Mouse (Mus musculus): ENCODE measurements around the gene Nkpd1.

Gene Nkpd1

DNA sequence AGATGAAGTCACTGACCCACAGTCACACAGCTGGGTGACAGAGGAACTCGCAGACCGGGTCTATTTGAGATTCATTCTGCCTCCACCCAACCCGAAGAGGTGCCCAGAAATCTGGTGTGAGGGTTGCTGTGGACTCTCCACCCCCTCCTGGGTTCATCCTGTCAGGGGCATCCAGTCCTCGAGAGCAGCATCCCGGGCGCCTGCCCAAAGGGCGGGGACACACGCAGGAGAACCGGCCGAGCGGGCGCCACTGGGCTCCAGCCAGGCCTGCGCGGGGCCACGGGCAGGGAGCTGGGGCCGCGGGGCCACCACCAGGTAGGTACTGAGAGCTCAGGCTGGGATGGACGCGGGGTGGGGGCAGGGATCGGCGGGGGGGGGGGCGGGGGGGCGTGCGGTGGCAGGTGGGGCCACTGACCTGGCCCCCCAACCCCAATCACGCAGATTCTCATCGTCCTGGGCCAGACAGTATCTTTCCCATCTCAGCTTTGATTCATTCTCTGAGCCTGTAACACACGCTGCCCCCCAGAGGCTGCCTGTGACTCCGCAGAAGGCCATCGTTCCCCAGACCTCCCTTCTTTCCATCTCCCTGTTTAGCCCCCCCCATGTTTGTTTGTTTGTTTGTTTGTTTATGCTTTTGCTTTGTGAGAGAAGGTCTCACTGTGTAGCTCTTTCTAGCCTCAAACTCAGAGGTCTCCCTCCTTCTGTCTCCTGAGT is at the start of gene Nkpd1:
Nkpd1 (plus strand) TSS at position 187 of the 714 bp plus-strand sequence.
- peak in 1 of 2 experiments; percentile 44 for DNase-seq (ENCODE audit: low spot score in 2 of 2)

DNA sequence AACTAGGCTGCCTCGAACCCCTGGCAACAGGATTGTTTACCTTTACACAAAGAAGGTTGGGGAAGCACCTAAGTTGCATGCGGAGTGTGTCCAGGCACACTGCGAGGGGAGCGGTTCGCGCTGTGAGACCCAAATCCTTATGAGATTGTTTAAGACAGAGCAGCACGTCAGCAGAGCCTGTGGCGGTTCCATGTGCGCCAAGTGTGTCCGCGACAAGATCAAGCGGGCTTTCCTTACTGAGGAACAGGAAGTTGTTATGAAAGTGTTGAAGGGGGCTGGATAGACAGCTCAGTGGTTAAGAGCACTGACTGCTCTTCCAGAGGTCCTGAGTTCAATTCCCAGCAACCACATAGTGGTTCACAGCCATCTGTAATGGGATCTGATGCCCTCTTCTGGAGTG is 49.4 kb upstream of the Nkpd1 start:
- DNase-seq (ENCODE audit: low spot score in 2 of 2) = no peak

DNA sequence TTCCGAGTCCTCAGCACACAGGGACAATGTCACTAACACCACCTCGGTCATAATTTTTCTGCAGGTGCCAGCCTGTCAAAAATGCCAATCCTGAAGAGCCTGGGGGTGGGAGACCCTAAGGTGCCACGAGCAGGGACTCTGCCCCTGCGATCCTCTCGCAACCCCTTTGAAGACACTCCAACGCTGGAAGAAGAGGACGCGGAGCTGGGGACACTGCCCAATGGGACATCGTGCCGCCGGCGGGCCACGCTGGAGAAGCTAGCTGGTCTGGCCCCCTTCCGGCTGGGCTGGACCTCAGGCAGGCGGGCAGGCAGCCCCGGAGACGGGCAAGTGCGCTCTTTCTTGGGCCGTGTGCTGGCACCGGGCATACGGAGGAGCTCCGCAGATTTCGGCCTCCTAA is 48.2 kb upstream of the Nkpd1 start:
- DNase-seq (ENCODE audit: low spot score in 2 of 2) = no peak

DNA sequence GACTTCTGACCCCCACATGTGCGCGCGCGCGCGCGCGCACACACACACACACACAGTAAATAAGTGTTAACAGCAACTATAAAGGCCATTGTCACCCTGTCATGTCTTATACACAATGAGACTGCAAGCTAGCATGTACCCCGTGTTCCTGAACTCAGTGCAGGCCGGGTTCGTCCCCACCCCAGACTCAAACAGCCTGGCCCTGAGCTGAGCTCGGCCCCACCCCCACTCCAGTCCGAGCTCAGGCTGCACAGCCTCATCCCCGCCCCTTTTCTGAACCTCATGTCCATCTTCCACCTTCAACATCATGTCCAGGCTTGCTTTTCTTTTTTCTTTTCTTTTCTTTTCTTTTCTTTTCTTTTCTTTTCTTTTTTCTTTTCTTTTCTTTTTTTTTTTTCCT is 47.3 kb upstream of the Nkpd1 start:
- no peak for DNase-seq (ENCODE audit: low spot score in 2 of 2)

DNA sequence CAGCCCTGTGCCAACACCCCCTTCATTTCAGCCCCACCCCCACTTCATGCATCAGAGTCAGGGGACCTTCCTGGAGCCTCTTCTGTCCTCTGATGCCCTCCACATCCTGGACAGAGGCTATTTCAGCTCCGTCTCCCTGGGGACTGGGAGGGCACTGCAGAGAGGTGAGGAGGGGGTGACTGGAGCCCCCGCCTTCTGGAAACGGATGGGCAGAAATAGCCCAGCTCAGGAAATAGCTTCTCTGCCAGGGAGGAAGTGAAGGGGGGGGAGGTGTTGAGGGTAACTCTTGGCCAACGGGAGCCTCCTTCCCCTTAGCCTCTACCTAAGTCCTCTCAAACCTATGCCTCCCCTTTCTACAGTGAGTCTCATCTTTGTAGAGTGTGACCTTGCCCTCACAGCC is 45.2 kb upstream of the Nkpd1 start:
- DNase-seq (ENCODE audit: low spot score in 2 of 2) = peak in 1 of 2 experiments; percentile 51

DNA sequence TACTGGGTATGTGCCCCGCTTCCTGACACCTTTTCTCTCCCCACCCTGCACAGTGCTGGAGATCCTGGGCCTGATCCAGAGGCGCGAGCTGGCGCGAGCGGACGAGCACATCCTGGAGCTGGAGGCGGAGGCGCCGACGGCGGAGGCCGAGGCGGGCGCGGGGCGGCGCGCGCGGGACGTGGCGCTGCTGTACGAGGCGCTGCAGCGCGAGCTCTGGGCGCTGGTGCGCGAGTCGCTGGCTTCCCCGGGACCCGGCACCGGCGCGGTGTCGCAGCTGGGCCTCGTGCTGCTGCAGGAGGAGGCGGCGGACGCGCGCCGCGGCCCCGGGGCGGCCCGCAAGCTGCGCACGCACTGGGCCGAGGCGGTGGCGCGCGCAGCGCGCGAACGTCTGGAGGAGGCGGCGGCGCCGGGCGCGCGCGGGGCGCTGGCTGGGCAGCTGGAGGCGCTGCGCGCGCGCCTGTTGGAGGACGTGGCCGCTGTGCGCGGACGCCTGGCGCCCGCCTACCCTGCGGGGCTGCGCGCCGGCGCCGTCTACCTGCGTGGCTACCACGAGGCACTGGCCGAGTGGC is 43.7 kb upstream of the Nkpd1 start:
- peak; percentile 89 to 91 for DNase-seq (ENCODE audit: low spot score in 2 of 2)

DNA sequence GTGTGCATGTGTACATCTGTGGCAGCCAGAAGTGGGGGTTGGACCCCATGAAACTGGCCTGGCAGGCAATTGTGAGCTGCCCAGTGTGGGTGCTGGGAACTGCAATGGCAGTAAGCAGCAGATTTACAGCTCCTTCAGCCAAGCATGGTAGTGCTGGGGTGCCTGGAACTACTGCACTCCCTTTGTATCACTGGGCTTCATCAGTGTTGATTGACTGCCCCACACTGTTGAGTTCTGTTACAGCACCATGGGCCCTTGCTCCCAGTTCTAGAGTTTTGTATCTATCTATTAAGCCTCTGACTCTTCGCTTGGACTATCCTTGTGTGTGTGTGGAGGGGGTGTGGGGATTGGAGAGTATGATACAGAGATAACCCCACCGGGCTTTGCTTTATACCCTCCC is 40.6 kb upstream of the Nkpd1 start:
- no peak for DNase-seq (ENCODE audit: low spot score in 2 of 2)

DNA sequence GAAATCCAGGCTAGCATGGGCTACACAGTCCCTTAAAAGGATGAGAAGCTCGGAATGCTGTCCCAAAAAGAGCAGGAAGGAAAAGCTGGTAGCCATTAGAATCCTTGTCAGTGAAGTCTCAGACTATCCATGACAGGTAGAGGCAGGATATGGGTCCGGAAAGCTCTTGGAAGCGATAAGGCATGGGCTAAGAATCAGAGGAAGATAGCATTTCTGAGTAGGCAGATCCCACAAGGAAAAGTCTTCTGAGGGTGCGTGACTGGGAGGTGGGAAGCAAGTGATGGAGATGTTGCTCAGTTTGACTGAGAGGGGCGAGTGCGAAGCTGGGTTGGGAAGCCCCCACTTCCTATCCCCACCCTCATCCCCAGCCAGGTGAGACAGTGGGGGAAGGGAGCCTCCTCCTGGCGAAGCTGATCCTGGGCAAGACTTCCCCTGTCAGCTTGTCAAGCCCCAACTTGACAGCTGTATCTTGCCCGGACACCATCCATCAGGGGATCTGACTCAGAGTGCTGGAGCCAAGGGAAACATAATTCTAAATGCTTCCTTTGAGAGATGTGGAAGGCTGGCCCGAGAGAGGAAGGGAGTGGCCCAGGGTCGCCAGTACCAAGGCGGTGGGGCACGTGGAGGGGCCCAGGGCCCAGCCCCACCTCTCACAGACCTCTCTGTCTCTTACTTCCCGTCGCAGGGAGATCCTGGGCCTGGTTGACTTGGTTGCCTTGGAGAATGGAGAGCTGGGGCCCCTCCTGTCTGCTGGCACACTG is 39.8 kb upstream of the Nkpd1 start:
- no peak for DNase-seq (ENCODE audit: low spot score in 2 of 2)

DNA sequence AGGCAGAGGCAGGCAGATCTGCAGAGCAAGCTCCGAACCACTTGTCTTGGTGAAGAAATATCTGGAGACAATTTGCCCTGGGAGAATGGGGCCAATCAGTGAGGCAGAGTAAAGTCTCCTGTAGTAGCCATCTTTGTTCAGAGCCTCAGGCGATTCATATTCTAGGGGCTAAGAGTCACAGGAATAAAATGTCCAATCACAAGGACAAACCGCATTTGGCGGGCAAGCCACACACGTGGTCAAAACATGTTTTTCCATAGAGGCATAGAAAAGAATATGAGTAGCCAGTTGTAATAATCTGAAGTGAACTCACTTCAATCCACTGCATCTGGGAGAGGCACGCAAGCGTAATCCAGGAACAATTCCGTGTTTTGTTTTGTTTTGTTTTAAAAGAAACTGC is 34.4 kb upstream of the Nkpd1 start:
- no peak for DNase-seq (ENCODE audit: low spot score in 2 of 2)

DNA sequence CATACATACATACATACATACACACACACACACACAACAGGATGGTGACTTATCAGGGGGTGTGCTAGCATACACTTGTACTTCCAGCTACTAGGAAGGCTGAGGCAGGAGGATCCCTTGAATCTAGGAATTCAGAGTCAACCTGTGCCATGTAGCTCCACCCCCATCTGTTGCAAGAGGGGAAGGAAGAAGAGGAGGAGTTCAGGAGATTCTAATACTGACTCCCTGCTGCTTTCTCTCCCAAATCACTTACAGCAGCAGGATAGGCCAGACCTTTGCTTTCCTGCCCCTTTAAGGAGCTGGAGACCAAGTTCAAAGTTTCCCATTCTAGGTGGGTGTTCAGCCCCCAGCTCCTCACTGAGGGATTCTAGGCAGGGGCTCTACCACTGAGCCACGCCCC is 32.1 kb upstream of the Nkpd1 start:
- DNase-seq (ENCODE audit: low spot score in 2 of 2) = no peak

DNA sequence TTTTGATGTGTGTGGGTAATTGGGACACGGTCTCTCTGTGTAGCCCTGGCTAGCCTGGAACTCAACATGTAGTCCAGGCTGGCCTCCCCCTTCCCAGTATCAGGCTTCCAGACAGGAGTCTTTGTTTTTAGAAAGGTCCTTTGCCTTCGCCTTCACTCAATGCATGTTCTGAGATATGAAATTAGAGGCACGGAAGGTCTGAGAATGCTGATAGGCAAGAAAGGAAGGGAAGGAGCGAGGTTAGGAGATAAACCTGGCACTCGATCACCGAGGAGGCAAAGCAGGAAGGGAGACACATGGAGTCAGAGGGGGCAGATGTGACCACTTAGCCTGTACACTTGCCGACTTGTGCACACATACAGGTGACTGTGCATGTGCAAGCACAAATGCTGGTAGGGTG is 31.1 kb upstream of the Nkpd1 start:
- DNase-seq (ENCODE audit: low spot score in 2 of 2) = no peak

DNA sequence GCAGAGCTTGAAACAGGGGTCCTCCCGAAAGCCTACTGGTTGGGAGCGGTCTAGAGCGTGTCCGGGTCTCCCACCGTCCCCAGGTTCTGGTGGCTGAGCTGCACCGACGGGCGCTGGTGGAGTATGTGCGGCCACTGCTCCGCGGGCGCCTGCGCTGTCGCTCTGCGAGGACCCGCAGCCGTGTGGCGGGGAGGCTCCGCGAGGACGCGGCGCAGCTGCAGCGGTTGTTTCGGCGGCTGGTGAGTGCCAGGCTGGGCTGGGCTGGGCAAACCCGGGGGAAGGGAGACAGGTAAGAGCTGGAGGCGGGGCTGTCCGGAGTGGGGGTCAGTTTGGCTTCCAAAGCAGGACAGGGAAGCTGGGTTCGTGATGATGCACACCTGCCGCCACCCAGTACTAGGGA is 28.1 kb upstream of the Nkpd1 start:
- DNase-seq (ENCODE audit: low spot score in 2 of 2) = no peak

DNA sequence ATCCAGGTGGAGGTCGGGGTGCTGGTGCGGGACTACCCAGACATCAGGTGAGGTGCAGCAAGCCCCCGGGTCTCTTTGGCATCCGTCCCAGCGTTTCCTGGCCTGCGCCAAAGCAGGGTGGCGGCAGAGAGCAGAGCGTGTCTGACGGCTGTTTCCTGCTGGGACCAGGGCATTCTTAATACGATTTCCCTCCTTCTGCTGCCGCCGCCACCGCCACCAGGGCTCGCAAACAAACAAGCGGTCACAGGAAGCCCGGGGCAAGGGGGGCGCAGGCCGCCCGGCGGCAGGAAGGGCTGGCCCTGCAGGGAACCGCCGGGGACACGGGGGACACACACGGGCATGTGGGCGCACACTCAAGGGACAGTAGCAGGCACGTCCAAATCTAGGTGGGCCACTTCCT is 25.9 kb upstream of the Nkpd1 start:
- DNase-seq (ENCODE audit: low spot score in 2 of 2) = no peak

DNA sequence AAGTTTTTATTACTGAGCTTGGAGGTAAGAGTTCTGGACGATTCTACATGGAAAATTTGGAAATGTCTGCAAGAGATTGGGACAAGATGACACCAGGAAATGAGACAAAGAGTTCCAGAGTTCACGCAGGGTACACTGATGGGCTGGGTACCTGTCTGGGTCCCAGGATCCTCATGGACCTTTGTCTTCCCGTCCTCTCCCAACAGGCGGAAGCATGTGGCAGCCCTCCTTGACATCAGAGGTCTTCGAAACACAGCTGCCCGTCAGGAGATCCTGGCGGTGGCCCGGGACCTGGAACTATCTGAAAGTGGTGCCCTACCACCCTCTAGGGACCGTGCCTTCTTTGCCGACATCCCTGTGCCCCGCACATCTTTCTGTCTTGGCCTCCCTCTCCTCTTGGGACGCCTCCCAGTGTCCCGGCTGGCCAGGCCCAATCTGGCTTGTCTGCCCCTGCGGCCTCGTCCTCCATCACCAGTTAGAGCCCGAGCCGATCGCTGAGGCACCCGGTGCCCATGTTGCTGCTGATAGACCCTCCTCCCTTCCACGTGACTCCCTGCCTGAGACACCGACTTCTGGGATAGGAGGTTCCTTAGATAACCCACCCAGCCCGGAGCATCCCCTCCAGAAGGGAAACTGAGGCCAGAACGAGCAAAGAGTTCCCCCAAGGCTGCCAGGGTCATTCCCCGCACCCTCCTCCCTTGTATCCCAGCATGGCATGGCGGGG is 22.7 kb upstream of the Nkpd1 start:
- no peak for DNase-seq (ENCODE audit: low spot score in 2 of 2)

DNA sequence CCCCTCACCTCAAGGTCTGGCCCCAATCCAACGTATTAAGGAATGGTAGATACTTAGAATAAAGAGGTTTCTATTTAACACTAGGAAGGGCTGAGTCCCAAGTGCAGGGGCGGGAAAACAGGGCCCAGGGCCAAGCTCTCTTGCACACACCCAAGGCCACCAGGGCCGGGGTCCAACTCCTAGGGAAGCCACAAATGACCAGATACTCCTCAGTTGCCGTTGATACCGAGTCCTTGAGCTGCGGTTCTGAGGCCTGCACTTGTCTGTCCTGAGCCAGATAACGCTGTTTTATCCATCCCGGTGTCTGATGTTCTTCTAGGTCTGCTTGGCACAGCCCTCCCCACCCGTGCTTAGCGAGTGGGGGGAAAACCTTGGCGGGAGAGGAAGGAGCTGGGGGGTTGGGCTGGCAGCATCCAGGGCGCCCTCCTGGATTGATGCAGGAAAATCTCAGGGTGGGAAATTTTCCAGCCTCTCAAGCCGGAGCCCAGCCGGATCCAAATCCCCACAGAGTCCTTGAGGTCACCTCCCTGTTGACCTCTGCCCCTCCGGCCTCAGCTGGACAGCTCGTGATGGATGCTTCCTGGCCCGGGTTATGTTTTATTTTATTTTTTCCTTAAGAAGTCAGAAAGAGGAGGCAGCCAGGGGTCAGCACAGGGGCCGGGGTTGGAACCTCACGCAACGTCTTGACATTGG is 22.0 kb upstream of the Nkpd1 start:
- DNase-seq (ENCODE audit: low spot score in 2 of 2) = no peak

DNA sequence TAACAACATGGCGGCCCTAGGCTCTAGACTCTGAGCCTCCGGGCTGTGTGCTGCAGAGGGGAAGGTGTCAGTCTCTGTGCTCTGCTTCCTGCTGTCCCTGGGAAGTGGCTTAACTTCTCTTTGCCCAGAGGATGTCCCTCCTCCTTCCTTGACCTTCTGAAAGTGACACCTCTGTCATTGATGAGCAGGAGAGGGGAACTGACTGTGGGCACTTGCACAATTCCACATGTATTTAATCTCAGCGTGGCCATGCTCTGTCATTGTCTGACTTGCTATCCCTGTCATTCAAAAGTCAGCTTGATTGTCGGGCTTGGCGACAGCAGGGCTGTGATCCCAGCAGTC is 21.5 kb upstream of the Nkpd1 start:
- DNase-seq (ENCODE audit: low spot score in 2 of 2) = no peak

DNA sequence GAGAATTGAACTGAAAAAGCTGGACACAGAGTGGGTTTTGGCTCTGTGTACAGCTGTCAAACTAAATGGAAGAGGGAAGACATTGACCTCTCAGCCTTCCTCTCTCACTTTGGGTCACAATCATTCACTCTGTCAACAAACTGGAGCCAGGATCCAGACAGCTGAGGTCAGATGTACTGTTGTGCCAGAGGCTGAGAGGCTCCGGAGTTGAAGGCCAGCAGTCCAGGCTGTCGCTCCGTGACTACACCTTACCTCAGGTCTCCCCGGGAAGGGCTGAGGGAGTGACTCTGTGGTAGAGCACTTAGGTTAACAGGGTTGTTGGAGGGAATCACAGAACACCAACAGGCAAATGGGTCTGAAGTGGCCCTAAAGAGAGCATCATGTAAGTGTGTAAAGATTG is 19.3 kb upstream of the Nkpd1 start:
- DNase-seq (ENCODE audit: low spot score in 2 of 2) = no peak

DNA sequence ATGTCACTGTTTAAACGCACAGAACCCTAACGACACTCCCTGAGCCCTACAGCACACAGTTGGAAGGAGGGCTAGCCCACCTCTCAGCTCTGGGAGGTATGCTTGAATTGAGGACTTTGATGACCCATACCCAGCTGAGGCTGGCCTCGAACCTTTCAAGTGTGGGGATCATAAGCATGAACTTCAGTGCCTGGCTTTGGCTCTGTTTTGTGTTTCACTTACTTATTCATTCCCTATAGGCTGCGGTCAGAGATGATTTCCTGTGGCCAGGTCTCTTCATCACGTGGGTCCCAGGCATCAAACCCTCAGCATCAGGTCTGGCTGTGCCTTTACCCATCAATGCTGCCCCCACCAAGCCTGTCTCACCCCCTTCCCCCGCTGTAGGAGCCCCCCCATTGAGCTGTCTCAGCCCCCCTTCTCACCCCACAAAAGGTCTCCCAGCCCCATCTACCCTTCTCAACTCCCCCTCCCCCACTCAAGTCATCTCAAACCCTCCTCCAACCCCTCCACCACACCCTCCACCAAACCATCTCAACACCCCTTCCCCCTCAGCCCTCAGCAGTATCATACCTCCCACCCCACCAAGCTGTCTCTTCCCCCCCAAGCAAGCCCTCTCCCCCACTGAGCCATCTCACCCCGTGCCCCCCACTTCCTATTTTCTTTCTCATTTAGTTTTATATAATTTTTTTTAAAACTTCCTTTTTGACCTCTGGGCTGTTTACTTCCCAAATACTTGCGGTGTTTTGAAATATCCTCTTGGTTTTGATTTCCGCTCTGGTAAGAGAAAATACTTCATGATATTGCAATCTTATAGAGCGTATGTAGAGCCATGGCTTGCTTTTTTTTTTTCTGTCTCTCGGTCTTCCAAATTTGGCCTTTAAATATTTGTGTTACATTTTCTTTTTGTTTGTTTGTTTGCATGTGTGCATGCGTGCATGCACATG is 16.9 kb upstream of the Nkpd1 start:
- no peak for DNase-seq (ENCODE audit: low spot score in 2 of 2)

DNA sequence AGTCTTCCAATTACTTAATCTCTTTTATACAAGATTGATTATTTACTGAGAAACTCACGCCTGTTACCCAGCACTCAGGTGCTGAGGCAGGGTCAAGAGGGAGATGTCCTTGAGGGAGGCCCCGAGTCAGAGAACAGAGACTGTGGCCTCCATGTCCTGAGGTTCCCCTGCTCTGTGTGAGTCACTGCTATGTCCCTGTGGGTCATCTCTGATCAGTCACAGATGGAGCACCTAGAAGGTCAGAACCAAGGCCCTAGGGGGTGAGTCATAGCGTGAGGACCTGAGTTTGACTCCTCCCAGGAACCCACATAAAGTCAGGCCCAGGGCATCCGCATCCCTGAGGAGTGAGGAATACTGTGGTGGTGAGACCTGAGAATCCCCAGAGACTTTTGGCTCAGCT is 16.0 kb upstream of the Nkpd1 start:
- DNase-seq (ENCODE audit: low spot score in 2 of 2) = no peak

DNA sequence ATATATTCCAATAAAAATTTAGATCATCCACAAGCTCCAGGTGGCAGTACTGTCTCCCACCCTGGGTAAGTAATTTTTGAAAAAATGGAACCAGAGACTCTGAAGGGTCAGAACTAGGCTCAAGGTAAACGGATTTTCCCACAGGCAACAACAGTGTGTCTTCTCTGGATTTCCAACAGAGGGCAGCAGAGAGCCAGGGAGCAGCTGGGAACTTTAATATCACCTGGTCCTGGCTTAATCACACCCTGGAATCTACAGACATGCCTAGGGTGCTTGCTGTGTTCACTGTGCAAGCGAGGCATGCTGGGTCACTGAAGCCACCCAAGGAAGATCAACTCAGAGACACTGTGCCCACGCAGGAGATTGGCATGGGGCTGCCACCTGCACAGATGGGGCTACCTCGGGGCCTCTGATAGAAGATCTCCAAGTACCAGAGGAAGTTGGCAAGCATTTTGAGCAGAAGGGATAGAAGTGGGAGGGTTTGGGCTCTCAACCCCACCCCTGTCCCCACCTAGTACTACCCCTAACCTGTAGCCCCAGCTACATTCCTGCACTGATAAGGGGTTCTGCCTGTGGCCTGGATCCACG is 14.1 kb upstream of the Nkpd1 start:
- no peak for DNase-seq (ENCODE audit: low spot score in 2 of 2)

DNA sequence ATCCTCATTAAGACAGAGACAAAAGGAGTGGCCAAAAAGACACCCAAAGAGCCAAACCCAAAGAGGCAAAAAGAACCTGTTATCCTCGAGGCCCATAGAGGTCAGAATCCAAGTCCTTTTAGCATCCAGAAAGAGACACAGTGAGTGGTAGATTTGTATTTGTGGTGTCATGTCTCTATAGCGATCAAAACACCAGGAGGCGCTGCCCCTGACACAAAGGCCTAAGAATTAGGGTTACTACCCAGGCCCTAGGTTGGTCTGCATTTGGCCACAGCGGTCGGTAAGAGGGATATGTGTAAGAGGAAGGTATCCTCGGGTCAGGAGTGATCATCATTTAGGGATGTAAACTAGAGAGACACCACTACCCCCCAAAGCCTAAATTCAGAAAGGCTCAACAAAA is 11.3 kb upstream of the Nkpd1 start:
- no peak for DNase-seq (ENCODE audit: low spot score in 2 of 2)

Measured in right cerebral cortex, postnatal 10 days (tissue).